Comparison of ENCODE assay signal across 8 mouse cellular contexts in the genomic region with DNA sequence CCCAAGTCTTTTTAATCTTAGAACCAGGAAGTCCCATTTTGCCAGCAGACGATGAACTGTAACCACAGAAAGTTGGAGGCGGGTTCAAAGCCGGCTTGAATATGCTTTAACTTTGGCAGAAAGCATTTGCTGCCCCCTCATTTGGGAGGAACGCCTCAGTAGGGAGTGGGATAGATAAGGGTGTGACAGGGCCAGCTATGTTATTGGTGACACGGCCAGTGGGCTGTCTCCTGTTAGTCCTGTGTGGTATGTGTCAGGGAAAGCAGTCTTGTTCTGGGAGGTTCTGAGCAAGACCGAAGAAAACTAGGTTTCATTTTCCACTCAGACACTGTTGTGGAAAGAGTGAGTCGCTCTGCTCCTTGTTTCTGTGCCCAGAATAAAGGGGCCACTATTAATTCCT.
DNase-seq lines count a peak whose midpoint lies in the region; ATAC-seq lines count a peak whose summit lies in the region.

No protein-coding gene starts in this region.

- peak; percentile 53 to 68 for ATAC-seq in hematopoietic stem cell, adult 5-6 weeks (replicated peaks in 1 of 2; ENCODE audit: insufficient read depth in 1 of 2, low FRiP score in 2 of 2, low TSS enrichment in 1 of 2, low read depth in 1 of 2, poor library complexity in 2 of 2, severe bottlenecking in 2 of 2)
- no peak for ATAC-seq in inflammation-experienced regulatory T-cells, adult 6 months
- ATAC-seq in monocyte, adult 5-6 weeks (replicated peaks; ENCODE audit: insufficient number of reproducible peaks, low FRiP score, low TSS enrichment, poor library complexity, severe bottlenecking), result no peak

- peak; percentile 34 to 83 for DNase-seq in adrenal gland, adult (ENCODE audit: inconsistent age in 2 of 2, low spot score in 1 of 2)
- DNase-seq in adrenal gland, adult 18-20 months (ENCODE audit: low spot score in 2 of 2), result no peak
- DNase-seq in urinary bladder, postnatal 25 days (ENCODE audit: low spot score), result peak; percentile 23
- no peak for DNase-seq in urinary bladder, postnatal 10 days (ENCODE audit: low spot score)
- no peak for DNase-seq in cerebellum, adult 9-10 months

Comparison
In these comparisons a context has a peak if more than half of its experiments do, and no peak if none do; other contexts are left out.
1. DNase-seq: peak in adrenal gland, adult (2 of 2) and urinary bladder, postnatal 25 days (single experiment); none in adrenal gland, adult 18-20 months (0 of 2), urinary bladder, postnatal 10 days (single experiment) and cerebellum, adult 9-10 months (single experiment).
2. ATAC-seq: peak in hematopoietic stem cell, adult 5-6 weeks (2 of 2); none in inflammation-experienced regulatory T-cells, adult 6 months (single experiment) and monocyte, adult 5-6 weeks (single experiment).